Mouse (Mus musculus) CH12.LX (cell line): ENCODE measurements around the gene Slc9a9. TPM values are rescaled to one million over a fixed set of nuclear protein-coding genes. Genes with fewer than 3 reads are reported as not detected.

ENCODE experiments used
- DNase-seq: peaks from one replicate; pipeline ENCODE4 v3.0.0-alpha.2; 2013; ENCODE audit errors: extremely low read depth
- H3K27ac ChIP-seq: 2 replicates; pipeline ENCODE4 v1.5.1; 2012; ENCODE audit warnings: low read depth, mild to moderate bottlenecking, control low read depth, moderate library complexity; ENCODE audit not compliant: insufficient read depth
- H3K27me3 ChIP-seq: replicated peaks from 2 replicates; pipeline ENCODE3; 2012; ENCODE audit warnings: inconsistent platforms
- H3K36me3 ChIP-seq, 2 experiments: replicated peaks in 1 of 2; 2 replicates each; pipeline versions ENCODE3 to v1.6.1; 2012; ENCODE audit warnings: inconsistent platforms in 1 of 2, low read length in 1 of 2, mild to moderate bottlenecking in 1 of 2, mixed read lengths in 1 of 2, moderate library complexity in 1 of 2; ENCODE audit not compliant: control insufficient read depth in 1 of 2, insufficient read depth in 1 of 2
- H3K4me1 ChIP-seq, 2 experiments: 2 replicates each; pipeline ENCODE4 v1.6.1; 2012; ENCODE audit warnings: inconsistent platforms in 1 of 2, moderate library complexity in 1 of 2; ENCODE audit not compliant: insufficient read depth in 2 of 2, control insufficient read depth in 1 of 2
- H3K4me2 ChIP-seq: 2 replicates; pipeline ENCODE4 v1.6.1; 2012; ENCODE audit warnings: low read depth, mild to moderate bottlenecking, control low read depth; ENCODE audit not compliant: poor library complexity, insufficient read depth, severe bottlenecking
- H3K4me3 ChIP-seq, 3 experiments: fragments of 150-350 bp in 1 of 3; sonication (generic) in 1 of 3; replicated peaks in 1 of 3; 2 replicates each; pipeline versions ENCODE3 to v1.5.1; 2011 to 2012; ENCODE audit warnings: low read depth in 2 of 3, low read length in 2 of 3, mild to moderate bottlenecking in 2 of 3, moderate library complexity in 2 of 3, control low read depth in 1 of 3, improper control_type of control experiment in 1 of 3, inconsistent platforms in 1 of 3, mixed read lengths in 1 of 3; ENCODE audit not compliant: poor library complexity in 1 of 3
- H3K79me2 ChIP-seq: replicated peaks from 2 replicates; pipeline ENCODE4 v1.6.1; 2012; ENCODE audit warnings: mild to moderate bottlenecking, moderate library complexity; ENCODE audit not compliant: control insufficient read depth, poor library complexity, insufficient read depth, severe bottlenecking; ENCODE audit errors: extremely low read depth
- H3K9ac ChIP-seq: 2 replicates; pipeline ENCODE4 v1.6.1; 2012; ENCODE audit warnings: low read depth, mild to moderate bottlenecking, control low read depth, moderate library complexity; ENCODE audit not compliant: insufficient read depth
- H3K9me3 ChIP-seq: replicated peaks from 2 replicates; pipeline ENCODE3; 2012; ENCODE audit warnings: low read length, inconsistent platforms, mixed read lengths
- BHLHE40 ChIP-seq: IDR thresholded peaks from 2 replicates; pipeline ENCODE4 v1.6.1; 2011; ENCODE audit warnings: mild to moderate bottlenecking, low read depth, low read length, improper control_type of control experiment
- CHD2 ChIP-seq: IDR thresholded peaks from 2 replicates; pipeline ENCODE4 v1.6.1; 2011; ENCODE audit warnings: low read length, improper control_type of control experiment
- E2F4 ChIP-seq: IDR thresholded peaks from 2 replicates; pipeline ENCODE4 v1.6.1; 2011; ENCODE audit warnings: low read depth, low read length, improper control_type of control experiment; ENCODE audit not compliant: insufficient replicate concordance
- ETS1 ChIP-seq: conservative IDR thresholded peaks from 2 replicates; pipeline ENCODE4 v1.6.1; 2012; ENCODE audit warnings: low read depth, mild to moderate bottlenecking, inconsistent platforms, low read length, improper control_type of control experiment, moderate library complexity
- GABPA ChIP-seq: IDR thresholded peaks from 2 replicates; pipeline ENCODE4 v1.6.1; 2012; ENCODE audit warnings: low read depth, low read length, improper control_type of control experiment, inconsistent platforms; ENCODE audit not compliant: insufficient replicate concordance
- IRF4 ChIP-seq: IDR thresholded peaks from 2 replicates; pipeline ENCODE4 v1.6.1; 2014; ENCODE audit warnings: low read depth, mild to moderate bottlenecking, inconsistent platforms, low read length, improper control_type of control experiment
- JUN ChIP-seq: IDR thresholded peaks from 2 replicates; pipeline ENCODE4 v1.6.1; 2011; ENCODE audit warnings: low read depth, mild to moderate bottlenecking, low read length, improper control_type of control experiment, moderate library complexity; ENCODE audit not compliant: insufficient read depth
- JUND ChIP-seq: conservative IDR thresholded peaks from 2 replicates; pipeline ENCODE4 v1.6.1; 2011; ENCODE audit warnings: low read depth, low read length, improper control_type of control experiment
- KAT2A ChIP-seq: IDR thresholded peaks from 2 replicates; pipeline ENCODE4 v1.6.1; 2012; ENCODE audit warnings: low read length, improper control_type of control experiment, inconsistent platforms; ENCODE audit not compliant: insufficient replicate concordance
- MAZ ChIP-seq: IDR thresholded peaks from 2 replicates; pipeline ENCODE4 v1.6.1; 2012; ENCODE audit warnings: low read depth, mild to moderate bottlenecking, inconsistent platforms, low read length, improper control_type of control experiment, moderate library complexity
- NELFE ChIP-seq: IDR thresholded peaks from 2 replicates; pipeline ENCODE4 v1.6.1; 2011; ENCODE audit warnings: low read depth, low read length, improper control_type of control experiment
- NRF1 ChIP-seq: IDR thresholded peaks from 2 replicates; pipeline ENCODE4 v1.6.1; 2014; ENCODE audit warnings: low read depth, mild to moderate bottlenecking, inconsistent platforms, low read length, improper control_type of control experiment, moderate library complexity
- RAD21 ChIP-seq: IDR thresholded peaks from 2 replicates; pipeline ENCODE4 v1.6.1; 2011; ENCODE audit warnings: low read depth, mild to moderate bottlenecking, low read length, improper control_type of control experiment, moderate library complexity
- SMC3 ChIP-seq: IDR thresholded peaks from 2 replicates; pipeline ENCODE4 v1.6.1; 2011; ENCODE audit warnings: low read depth, low read length, improper control_type of control experiment
- TBP ChIP-seq: conservative IDR thresholded peaks from 2 replicates; pipeline ENCODE4 v1.6.1; 2011; ENCODE audit warnings: low read depth, low read length, improper control_type of control experiment
- ZC3H11A ChIP-seq: IDR thresholded peaks from 2 replicates; pipeline ENCODE4 v1.6.1; 2012; ENCODE audit warnings: low read depth, mild to moderate bottlenecking, inconsistent platforms, low read length, improper control_type of control experiment
- ZKSCAN1 ChIP-seq: IDR thresholded peaks from 2 replicates; pipeline ENCODE4 v1.6.1; 2012; ENCODE audit warnings: low read depth, inconsistent platforms, low read length, improper control_type of control experiment, borderline replicate concordance
- ZMIZ1 ChIP-seq: IDR thresholded peaks from 2 replicates; pipeline ENCODE4 v1.6.1; 2012; ENCODE audit warnings: low read depth, mild to moderate bottlenecking, inconsistent platforms, low read length, improper control_type of control experiment
- dilution Hi-C: fragments of 300-500 bp; cut with MboI; formaldehyde crosslinking; loops from 2 replicates; pipeline ENCODE4 v1.14.3; 2020; ENCODE audit warnings: low sequenced_read_pairs; ENCODE audit not compliant: extremely low pct_unique_long_range_greater_than_20kb, extremely low pct_ligation_motif_present
- in situ Hi-C: fragments of 300-500 bp; cut with MboI; formaldehyde crosslinking; loops from 3 replicates; pipeline ENCODE4 v1.14.3; 2019; ENCODE audit warnings: low sequenced_read_pairs, low pct_ligation_motif_present, low pct_unique_long_range_greater_than_20kb, mixed read lengths
- polyA plus RNA-seq: library from polyadenylated mRNA; unstranded; fragments of >175 nt; gene quantifications from 2 replicates; pipeline ENCODE4 v1.2.1, GENCODE M21; 2012; ENCODE audit warnings: low read depth; ENCODE audit not compliant: insufficient read length
- total RNA-seq, 2 experiments: library from RNA; depleted of rRNA; stranded (reverse); fragments of 300-350 nt in 1 of 2; fragments of >200 nt in 1 of 2; gene quantifications; 2 replicates each; pipeline ENCODE4 v1.2.3; 2012 to 2014

Slc9a9 gene
- total and polyA plus RNA-seq, 3 experiments: not detected

DNA sequence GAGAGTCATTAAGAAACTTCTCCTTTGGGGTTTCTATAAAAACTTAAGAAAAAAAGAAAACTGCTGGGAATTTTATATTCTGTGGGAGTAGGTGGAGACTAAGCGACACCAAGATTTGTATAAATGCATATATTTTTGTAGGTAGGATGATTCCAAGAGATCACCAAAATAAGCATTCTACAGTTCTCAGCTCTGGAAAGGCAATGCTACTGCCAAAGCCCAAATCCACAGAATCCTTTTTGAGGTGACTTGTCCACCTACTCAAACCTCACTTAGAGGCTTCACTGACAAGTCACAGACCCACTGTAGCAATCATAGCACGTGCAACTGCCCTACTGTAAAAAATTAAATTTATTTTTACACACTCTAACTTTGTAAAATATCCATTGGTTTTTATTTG lies 303.0 kb downstream of the Slc9a9 start:
- Histone ChIP-seq H3K27ac (no peak overlapping the region), H3K4me2 (no peak overlapping the region), H3K9me3 (peaks cover 38% of the 10 kb centered on the region), H3K4me1 (no peaks in the 10 kb centered on the region), H3K4me3 (no peak overlapping the region), H3K36me3 (no peaks in the 10 kb centered on the region), H3K79me2 (no peaks in the 10 kb centered on the region), H3K9ac (no peak overlapping the region), H3K27me3 (no peaks in the 10 kb centered on the region)
- no peak for DNase-seq
- dilution Hi-C loops: no loop called here
- TF ChIP-seq KAT2A: no peak
- no peak for TF ChIP-seq SMC3
- TF ChIP-seq E2F4: no peak
- TF ChIP-seq JUND: no peak
- TF ChIP-seq IRF4: no peak
- no peak for TF ChIP-seq JUN
- TF ChIP-seq ETS1: no peak
- no peak for TF ChIP-seq ZC3H11A
- no peak for TF ChIP-seq BHLHE40
- no peak for TF ChIP-seq NELFE
- TF ChIP-seq NRF1: no peak
- TF ChIP-seq CHD2: no peak
- TF ChIP-seq ZMIZ1: no peak
- in situ Hi-C loops: no loop called here

DNA sequence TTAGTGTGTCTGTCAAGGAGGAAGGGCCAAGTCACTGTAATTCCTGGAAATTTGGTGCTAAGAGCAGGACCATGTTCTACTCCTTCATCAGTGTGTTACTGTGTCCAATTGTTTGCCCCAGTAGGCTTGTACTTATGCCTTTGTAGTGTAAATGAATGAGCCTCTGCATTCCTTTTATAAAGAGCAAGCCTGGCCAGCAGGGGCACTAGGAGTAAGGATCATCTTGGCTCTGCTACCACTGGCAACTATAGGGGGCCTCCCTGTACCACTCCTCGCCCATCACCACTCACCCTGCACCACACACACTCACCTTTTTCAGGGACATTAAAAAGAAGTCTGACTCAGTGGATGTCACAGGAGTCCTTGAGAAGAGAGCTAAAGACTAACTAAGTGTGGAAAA lies 306.5 kb downstream of the Slc9a9 start:
- no peak overlapping the region for H3K4me3 ChIP-seq
- H3K27me3 ChIP-seq: no peaks in the 10 kb centered on the region
- H3K36me3 ChIP-seq: no peaks in the 10 kb centered on the region
- H3K9me3 ChIP-seq: peaks cover 45% of the 10 kb centered on the region
- no peak overlapping the region for H3K9ac ChIP-seq
- H3K27ac ChIP-seq: no peak overlapping the region
- no peak for DNase-seq
- dilution Hi-C loops: no loop called here
- H3K79me2 ChIP-seq: no peaks in the 10 kb centered on the region
- in situ Hi-C loops: no loop called here
- H3K4me2 ChIP-seq: no peak overlapping the region
- H3K4me1 ChIP-seq: no peaks in the 10 kb centered on the region
- no peak for TF ChIP-seq GABPA
- no peak for TF ChIP-seq TBP

DNA sequence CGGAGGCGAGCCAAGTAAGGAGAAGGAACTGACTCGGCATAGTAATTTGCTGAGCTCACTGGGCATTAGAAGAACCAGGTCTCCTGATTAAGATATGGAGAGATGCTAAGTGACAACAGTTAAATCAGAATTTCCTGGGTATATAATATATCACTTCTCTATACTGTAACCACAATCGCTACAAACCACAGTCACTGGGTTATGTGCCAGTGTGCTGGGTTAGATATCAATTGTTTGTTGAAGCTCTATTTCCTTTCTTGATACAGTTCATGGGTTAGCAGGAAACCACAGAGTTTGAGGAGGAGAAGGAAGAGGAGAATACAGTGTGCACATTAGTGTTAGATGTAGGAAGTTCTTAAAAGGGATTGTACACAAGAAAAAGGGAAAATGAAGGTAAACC lies 323.9 kb downstream of the Slc9a9 start:
- H3K9ac ChIP-seq: no peak overlapping the region
- H3K4me3 ChIP-seq: no peak overlapping the region
- no peaks in the 10 kb centered on the region for H3K79me2 ChIP-seq
- no peak overlapping the region for H3K27ac ChIP-seq
- TF ChIP-seq GABPA: no peak
- no peak for TF ChIP-seq ZKSCAN1
- no peak for TF ChIP-seq MAZ
- TF ChIP-seq TBP: no peak
- TF ChIP-seq RAD21: no peak
- TF ChIP-seq, all 38 proteins: peak for 0
- in situ Hi-C loops (no loop called here), dilution Hi-C loops (no loop called here)
- Histone ChIP-seq H3K36me3 (no peaks in the 10 kb centered on the region), H3K9me3 (peaks cover 38% of the 10 kb centered on the region), H3K4me2 (no peak overlapping the region), H3K27me3 (no peaks in the 10 kb centered on the region), H3K4me1 (no peaks in the 10 kb centered on the region)
- DNase-seq: no peak
